In the genomic region with DNA sequence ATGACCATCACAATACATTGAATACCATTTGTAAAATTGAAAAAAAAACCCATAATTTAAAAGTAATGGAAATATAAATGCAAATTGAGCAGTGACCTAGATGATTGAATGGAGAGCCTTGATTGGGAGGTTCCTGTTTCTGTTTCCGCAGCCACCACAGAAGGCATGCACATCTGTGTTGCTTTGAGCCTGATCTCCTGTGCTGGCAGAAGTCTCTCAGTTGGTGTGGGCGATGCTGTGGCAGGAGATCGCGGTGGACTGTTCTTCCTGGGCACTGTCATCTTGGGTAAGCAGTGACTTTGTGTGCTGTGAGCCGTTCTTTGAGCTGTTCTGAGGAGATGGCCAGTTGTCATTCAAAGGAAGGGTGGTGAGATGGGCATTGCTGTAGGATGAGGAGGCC, we compare ENCODE assay signal across 13 mouse cellular contexts. TPM values are rescaled to one million over a fixed set of nuclear protein-coding genes. Genes with fewer than 3 reads are reported as not detected.
DNase-seq lines count a peak whose midpoint lies in the region; ATAC-seq lines count a peak whose summit lies in the region.
"Had no signal": no experiment of that assay in that cellular context is flagged by ENCODE, and none has a peak within 500 bp of the region (broad histone marks: within the 10 kb centered on the region; RNA-seq: fewer than 3 reads in every experiment).

A gene (plus strand): TSS at position 173 of the 400 bp plus-strand sequence.

- no peaks in the 10 kb centered on the region for H3K4me1 ChIP-seq in heart, embryonic 11.5 days (ENCODE audit: control insufficient read depth, insufficient read depth, low read length)
- H3K4me1 ChIP-seq: forebrain, embryonic 15.5 days had no signal

- H3K36me3 ChIP-seq in heart, embryonic 11.5 days (ENCODE audit: control insufficient read depth, insufficient read depth, low read length) = no peaks in the 10 kb centered on the region
- H3K36me3 ChIP-seq: forebrain, embryonic 15.5 days had no signal

- ATAC-seq in common myeloid progenitor, adult 5-6 weeks (replicated peaks; ENCODE audit: low read depth, poor library complexity, severe bottlenecking) = peak; percentile 97
- ATAC-seq in heart, embryonic 11.5 days (replicated peaks; ENCODE audit: insufficient number of reproducible peaks, low FRiP score, low TSS enrichment) = no peak
- ATAC-seq: forebrain, embryonic 15.5 days had no signal

- H3K9me3 ChIP-seq in heart, embryonic 11.5 days (replicated peaks; ENCODE audit: control insufficient read depth, low read length) = no peaks in the 10 kb centered on the region
- H3K9me3 ChIP-seq: forebrain, embryonic 15.5 days had no signal

- 84% methylated on average over 5 of the region's 5 CpGs for WGBS in heart, embryonic 11.5 days (ENCODE audit: insufficient replicate concordance)

- no peak within 1 kb of the TSS for H3K27ac ChIP-seq in heart, embryonic 11.5 days (ENCODE audit: low read depth, low read length)
- H3K27ac ChIP-seq: forebrain, embryonic 15.5 days; left cerebral cortex, adult 2 months had no signal

- peak; percentile 35 to 48 for DNase-seq in CD8-positive naive resting alpha-beta T cell, adult 2 months (ENCODE audit: low read depth in 2 of 2, low spot score in 2 of 2)
- DNase-seq in naive thymus-derived CD4-positive, alpha-beta T cell, adult 2 months (ENCODE audit: low read depth) = peak; percentile 68
- peak; percentile 71 for DNase-seq in thymus, postnatal 0 days (ENCODE audit: low spot score)
- DNase-seq in heart, adult 8-10 months (ENCODE audit: low spot score) = no peak
- no peak for DNase-seq in ovary, postnatal 36 days (ENCODE audit: low spot score)
- DNase-seq: cerebellum, adult 11-12 months; heart, postnatal 4 days; kidney, postnatal 14 days; liver had no signal

- no peak within 1 kb of the TSS for H3K4me2 ChIP-seq in heart, embryonic 11.5 days
- H3K4me2 ChIP-seq: forebrain, embryonic 15.5 days had no signal

- H3K9ac ChIP-seq in heart, embryonic 11.5 days (ENCODE audit: low read depth, low read length) = no peak within 1 kb of the TSS
- H3K9ac ChIP-seq: forebrain, embryonic 15.5 days had no signal

- H3K27me3 ChIP-seq in heart, embryonic 11.5 days (ENCODE audit: control insufficient read depth, insufficient read depth, low read length) = peaks cover 8% of the 10 kb centered on the region
- H3K27me3 ChIP-seq: forebrain, embryonic 15.5 days had no signal

- H3K4me3 ChIP-seq in heart, embryonic 11.5 days (ENCODE audit: low read depth, low read length) = no peak within 1 kb of the TSS
- H3K4me3 ChIP-seq: forebrain, embryonic 15.5 days; left cerebral cortex, adult 2 months had no signal

RNA-seq across cellular contexts. Expression of the gene that starts here (rescaled TPM):
- total RNA-seq in common myeloid progenitor, adult 5-6 weeks (2017) = 1.6 and 6.1 TPM in 2 replicates
- 7.2 and 8.1 TPM in 2 replicates for polyA plus RNA-seq in thymus, postnatal 0 days (2015; fragmentation: Nextera tagmentation; extraction: Ambion mirVana)
- not detected for total RNA-seq in heart, adult 8-10 months (2022)
- polyA plus RNA-seq in heart, embryonic 11.5 days (2014; fragmentation: Nextera tagmentation; extraction: Ambion mirVana) = 0.31 and 0.36 TPM in 2 replicates

Comparison
In these comparisons a context has a peak if more than half of its experiments do, and no peak if none do; other contexts are left out.
1. DNase-seq: peak in CD8-positive naive resting alpha-beta T cell, adult 2 months (2 of 2), naive thymus-derived CD4-positive, alpha-beta T cell, adult 2 months (single experiment) and thymus, postnatal 0 days (single experiment); none in heart, adult 8-10 months (single experiment) and ovary, postnatal 36 days (single experiment).